Mouse (Mus musculus): ENCODE results near the gene Amacr.

The Amacr gene

GRCm38 (mm10) chr15:10981377-10982063, at the start of gene Amacr:
Gene Amacr, plus strand, starts transcription at chr15:10981756.
- DNase-seq (ENCODE audit: low read depth, low spot score) = peak; percentile 61

DNA sequence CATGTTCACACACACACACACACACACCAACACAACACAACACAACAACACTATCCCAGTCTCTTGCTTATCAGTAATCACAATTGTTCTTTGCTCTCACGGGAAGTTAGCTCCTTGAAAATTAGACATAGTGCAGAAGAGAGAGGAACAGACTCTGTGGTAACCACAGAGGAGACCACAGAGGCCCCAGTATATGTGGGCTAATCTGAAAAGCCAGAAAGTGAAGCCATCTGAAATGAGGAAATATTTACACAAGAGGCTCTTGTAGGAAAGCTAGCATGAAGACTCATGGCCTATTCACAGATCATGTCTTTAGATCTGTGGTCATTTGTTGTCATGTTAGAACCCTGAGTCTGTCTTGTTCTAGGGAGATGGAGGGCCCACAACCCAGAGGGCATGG, 47.6 kb upstream of the Amacr start:
- DNase-seq (ENCODE audit: low read depth, low spot score) = no peak

- no peak for DNase-seq (ENCODE audit: low read depth, low spot score)
These were observed 41.1 kb upstream of the Amacr start for GRCm38 (mm10) chr15:10940148-10941108.

GRCm38 (mm10) chr15:10941901-10942300, 39.7 kb upstream of the Amacr start:
- DNase-seq (ENCODE audit: low read depth, low spot score) = no peak

DNA sequence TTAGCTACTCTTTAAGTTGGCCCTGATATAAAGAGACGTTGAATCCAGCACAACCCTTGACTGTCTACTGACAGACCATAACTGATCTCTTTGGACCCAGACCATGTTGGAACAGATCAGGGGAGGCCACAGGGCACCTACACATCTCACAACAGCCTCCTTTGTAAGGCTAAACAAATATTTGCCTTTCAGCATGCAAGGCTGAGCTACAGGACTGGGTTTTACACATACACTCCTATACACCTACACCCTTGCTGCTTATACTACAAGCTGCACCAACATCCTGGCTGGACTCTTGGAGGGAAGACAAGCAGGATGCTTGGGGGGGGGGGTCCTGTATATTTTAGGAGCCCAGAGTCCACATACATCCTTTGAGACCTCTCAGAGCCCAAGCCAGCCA, 33.7 kb upstream of the Amacr start:
- no peak for DNase-seq (ENCODE audit: low read depth, low spot score)

DNA sequence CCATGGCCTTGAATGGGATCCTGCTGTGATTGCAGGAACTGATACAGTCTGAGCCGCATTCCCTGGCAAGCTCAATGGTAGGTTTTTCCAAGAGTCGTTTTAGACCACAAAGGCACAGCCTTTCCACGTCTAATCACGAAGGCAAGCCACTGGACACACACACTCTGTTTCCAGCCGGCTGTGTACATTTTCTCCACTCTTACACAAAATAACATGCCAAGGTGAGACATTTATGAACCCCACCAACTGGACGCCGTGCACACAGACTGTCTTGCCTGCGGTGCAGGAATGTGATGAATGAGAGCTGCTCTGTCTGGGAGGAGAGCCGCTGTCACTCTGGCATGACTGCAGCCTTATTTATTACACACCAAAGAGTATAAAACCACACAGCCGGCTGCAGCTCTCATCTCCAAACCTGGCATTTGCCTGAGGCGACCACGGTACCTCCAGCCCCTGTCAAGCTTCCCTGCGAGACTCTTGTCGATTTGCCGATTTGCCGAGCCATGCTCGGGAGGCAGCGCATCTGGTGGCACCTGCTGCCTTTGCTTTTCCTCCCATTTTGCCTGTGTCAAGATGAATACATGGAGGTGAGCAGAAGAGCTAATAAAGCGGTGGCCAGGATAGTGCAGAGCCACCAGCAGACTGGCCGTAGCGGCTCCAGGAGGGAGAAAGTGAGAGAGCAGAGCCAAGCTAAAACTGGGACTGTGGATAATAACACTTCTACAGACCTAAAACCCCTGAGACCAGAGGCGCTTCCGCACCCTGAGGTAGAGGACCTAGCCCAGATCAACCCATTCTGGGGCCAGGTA, 29.4 kb upstream of the Amacr start, which contains the start of gene C1qtnf3:
Gene C1qtnf3 (plus strand): TSS at position 382 of the 809 bp plus-strand sequence.
- DNase-seq (ENCODE audit: low read depth, low spot score) = no peak

- no peak for DNase-seq (ENCODE audit: low read depth, low spot score)
These were observed 28.7 kb upstream of the Amacr start for GRCm38 (mm10) chr15:10952760-10953305.

DNA sequence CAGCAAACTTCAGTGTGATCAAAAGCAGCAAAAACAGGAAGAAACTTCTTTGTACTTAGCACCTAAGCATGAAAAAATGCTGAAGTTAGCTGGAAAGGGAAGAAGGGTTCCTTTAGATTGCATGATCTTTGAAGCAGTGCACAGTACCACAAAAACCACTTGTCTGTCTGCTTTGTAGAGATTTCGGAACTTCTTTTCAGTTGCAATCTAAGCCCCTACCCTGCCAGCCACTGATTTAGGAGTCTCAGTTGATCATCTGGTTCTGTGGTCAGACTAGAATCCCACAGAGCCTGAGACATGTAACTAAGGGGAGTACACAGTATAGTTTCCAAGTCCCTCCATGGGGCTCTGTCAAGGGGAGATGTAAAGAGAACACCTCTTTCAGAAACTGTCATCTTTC, 28.1 kb upstream of the Amacr start:
- no peak for DNase-seq (ENCODE audit: low read depth, low spot score)

DNA sequence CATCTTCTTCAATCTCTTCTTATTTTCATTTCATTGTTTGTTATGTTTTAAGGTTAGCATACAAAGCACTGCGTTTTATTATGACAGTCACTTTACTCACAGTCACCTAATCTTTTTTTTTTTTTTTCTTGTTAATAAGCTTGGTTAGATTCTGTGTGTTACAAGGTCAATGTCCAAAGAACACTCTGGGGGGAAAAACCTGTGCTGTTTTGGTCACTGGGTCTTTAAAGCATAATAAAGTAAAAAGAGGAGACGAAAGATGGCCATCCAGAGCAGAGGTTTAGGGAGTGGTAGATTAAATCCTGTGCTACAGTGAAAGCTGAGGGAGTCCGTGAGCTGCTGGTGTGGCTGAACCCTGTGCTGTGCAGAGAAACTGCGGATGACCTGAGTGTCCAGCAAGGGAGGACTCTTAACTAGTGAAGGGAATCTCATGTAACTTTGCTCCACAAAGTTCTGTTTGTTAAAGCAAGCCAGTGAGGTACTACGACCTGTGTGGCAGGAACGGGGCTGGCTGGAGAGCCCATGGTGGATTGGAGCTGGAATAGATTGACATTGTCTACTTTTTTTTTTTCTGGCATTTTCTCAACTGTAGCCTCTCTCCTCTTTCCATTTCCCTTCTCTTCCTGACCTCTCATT, 27.1 kb upstream of the Amacr start:
- DNase-seq (ENCODE audit: low read depth, low spot score) = no peak

- no peak for DNase-seq (ENCODE audit: low read depth, low spot score)
These were observed 26.4 kb upstream of the Amacr start for GRCm38 (mm10) chr15:10955156-10955555.

DNA sequence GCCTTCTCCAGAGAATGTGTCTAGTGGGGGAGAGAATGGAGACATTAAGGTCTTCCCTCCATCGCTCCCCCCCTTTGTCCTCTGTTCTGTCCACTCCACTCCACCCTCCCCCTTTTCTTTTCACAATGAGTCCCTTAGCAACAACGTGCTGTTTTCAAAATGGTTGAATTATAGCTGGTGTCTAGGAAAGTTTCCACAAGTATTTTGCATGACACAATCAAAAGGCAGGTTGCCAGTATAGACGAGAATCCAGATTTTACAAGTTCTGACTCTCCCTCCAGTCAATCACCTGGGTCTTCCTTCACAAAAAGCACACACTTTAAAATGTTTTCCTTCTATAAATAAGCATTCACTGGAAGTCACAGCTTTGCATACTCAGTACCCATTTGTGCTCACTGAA, 24.9 kb upstream of the Amacr start:
- no peak for DNase-seq (ENCODE audit: low read depth, low spot score)

GRCm38 (mm10) chr15:10959277-10960026, 22.1 kb upstream of the Amacr start:
- no peak for DNase-seq (ENCODE audit: low read depth, low spot score)

DNA sequence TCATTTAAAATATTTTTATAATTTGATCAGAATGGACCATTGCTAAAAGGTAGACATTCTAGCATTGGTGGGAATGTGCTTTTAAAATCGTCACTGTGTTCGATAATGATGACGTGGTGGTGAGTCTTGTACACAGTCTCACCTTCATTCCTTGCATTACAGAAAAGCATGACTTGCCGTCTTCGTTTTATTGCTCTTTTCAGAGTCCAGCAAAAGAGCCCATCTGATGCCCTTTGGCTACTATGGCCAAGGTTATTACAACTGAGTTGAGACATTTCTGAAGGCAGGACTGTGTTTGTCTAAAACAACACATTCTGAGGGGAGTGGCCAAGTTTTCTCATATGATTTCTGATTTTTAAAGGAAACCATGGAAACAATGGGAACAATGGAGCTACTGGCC, 21.3 kb upstream of the Amacr start:
- DNase-seq (ENCODE audit: low read depth, low spot score) = no peak

DNA sequence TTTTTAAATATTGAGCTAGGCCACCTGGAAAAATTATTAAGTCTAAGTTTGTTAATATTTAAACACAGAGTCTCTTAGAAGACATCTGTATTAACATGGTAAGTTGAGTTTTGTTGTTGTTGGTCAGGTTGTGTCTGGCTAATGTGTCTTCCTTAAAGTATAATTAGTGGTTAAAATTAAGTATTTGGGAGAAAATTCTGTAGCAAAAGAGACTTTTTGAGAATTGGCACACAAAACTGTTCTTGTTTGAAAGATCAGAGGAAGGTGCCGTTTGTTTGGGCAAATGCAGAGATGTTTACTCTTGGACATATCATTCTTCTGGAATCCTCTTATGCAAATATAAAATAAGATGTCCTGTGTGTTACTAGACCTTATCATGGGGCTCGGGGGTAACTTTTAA, 19.0 kb upstream of the Amacr start:
- DNase-seq (ENCODE audit: low read depth, low spot score) = no peak

- DNase-seq (ENCODE audit: low read depth, low spot score) = no peak
These were observed 12.1 kb upstream of the Amacr start for GRCm38 (mm10) chr15:10969439-10969838.

DNA sequence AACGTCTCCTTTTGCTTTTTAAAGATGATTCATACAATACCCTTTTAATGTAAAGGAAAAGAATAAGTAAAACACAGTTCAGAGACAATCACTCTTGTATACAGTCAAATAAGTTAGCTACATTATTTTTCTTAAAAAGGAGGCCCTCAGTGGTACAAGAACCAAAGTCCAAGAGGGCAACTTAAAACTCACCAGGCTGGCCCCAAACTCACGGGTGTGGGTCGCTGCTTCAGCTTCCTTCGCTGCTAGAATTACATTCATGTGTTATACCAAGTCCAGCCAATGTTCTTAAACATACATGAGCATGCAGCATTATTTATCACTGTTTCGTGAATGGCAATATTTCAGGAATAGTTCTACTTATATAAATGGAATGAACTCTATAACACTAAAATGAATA, 10.8 kb upstream of the Amacr start:
- DNase-seq (ENCODE audit: low read depth, low spot score) = no peak

- no peak for DNase-seq (ENCODE audit: low read depth, low spot score)
These were observed 4.4 kb upstream of the Amacr start for GRCm38 (mm10) chr15:10977151-10977550.

DNA sequence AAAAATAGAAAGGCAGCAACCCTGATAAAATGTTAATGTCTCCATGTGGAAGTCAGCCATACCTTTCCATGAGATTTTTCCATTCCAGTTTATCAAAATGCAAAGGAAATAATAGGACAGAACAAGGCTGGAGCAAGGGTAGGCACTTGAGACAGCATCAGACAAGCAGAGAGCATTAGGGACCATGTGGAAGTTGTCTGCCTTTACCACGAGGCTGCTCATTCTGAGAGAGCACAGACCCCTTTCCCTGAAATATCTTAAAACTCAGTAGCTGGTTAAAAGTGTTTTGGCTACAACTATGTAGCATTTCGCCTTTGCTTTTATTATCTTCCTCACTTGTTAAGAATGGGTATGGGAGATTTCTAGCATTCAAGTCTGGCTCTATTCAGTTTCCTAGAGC, 844 bp upstream of the Amacr start:
- DNase-seq (ENCODE audit: low read depth, low spot score) = no peak

DNA sequence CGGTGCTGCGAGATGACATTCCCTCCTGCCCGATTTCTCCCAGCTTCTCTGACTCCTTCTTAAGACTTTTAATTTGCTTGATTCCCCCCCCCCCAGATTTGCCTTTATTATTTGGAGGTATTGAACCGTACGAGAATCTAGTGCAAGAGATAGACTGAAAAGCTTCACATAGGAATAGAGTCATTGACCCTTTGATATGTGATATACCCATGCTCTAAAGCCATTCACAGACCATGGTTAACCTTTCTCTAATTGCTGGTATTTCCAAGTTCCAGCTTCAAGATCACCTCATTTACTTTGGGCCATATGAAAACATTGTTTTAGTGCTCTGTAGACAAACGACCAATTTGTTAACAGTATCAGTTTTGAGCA, 494 bp downstream of the Amacr start:
- DNase-seq (ENCODE audit: low read depth, low spot score) = no peak

GRCm38 (mm10) chr15:10985756-10986155, 4.2 kb downstream of the Amacr start:
- no peak for DNase-seq (ENCODE audit: low read depth, low spot score)

Measured in c-Kit-negative CD71-positive TER-119-positive erythroid progenitor cells, embryonic 14.5 days (primary cell).